Mouse (Mus musculus): ENCODE results near the gene Nek4. TPM values are rescaled to one million over a fixed set of nuclear protein-coding genes. Genes with fewer than 3 reads are reported as not detected.

Gene Nek4
- total RNA-seq, 2 experiments from 2014 or later: 5.6 to 6.4 TPM

DNA sequence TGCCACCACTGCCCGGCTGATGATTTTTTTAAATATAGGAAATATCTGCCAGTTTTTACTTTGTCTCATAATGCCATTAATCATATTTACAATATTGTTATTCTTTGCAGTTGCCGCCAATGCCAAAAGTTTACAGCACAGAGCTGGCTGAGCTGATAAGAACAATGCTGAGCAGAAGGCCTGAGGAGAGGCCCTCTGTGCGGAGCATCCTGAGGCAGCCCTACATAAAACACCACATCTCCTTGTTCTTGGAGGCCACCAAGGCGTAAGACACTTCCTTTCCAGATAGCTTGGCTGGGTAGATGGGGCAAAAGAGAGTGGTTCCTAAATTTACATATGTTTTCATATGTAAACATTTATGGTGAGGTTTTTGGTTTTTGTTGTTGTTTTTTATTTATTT, 7.9 kb downstream of the Nek4 start:
- DNase-seq (ENCODE audit: low spot score in 2 of 2): no peak

DNA sequence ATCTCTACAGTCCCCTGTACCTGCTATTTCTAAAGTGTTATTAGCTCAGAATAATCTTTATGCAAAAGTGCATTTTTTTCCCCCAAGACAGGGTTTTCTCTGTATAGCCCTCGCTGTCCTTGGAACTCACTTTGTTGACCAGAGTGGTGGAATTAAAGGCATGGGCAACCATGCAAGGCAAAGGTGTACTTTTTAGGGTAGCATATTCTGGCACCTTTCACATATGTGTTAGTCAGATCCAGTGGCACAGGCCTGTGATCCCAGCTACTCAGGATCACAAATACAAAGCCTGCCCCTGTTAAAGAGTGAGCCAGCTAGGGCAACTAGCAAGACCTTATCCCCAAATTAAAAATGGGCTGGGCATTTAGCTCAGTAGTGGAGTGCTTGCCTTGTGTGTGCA, 9.2 kb downstream of the Nek4 start:
- DNase-seq (ENCODE audit: low spot score in 2 of 2): no peak

DNA sequence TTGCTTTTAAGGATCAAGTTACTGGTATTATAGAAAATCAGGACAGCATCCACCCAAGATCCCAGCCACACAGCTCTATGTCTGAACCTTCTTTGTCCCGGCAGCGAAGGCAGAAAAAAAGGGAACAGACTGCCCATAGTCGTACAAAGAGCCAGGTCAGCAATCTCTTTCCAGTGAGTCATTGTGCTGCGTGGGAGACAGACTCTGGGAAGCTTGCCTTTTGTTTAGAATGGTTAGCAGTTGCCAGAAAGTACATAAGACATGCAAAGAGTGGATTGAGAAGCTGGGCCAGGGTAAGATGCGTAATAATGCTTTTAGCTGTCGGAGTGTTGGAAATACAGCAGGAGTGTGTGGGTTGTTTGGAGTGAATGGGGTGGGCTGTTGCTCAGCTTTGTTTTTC, 23.0 kb downstream of the Nek4 start:
- DNase-seq (ENCODE audit: low spot score in 2 of 2): peak in 1 of 2 experiments; percentile 14

DNA sequence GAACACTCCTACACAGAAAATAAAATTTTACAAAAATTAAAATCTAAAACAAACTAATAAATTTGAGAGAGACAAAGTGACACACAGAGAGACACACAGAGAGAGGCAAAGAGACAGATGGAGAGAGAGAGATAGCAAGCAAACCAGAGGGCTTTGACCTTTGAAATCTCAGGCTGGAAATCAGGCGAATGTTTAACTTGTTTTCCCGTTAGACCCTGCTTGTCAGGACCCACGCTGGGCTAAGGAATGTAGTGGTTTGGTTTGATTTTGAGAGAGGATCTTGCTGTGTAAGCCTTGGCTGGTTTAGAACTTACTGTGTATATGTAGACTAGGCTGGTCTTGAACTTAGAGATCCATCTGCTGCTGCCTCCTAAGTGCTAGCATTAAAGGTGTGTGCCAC, 25.0 kb downstream of the Nek4 start:
- DNase-seq (ENCODE audit: low spot score in 2 of 2): no peak

DNA sequence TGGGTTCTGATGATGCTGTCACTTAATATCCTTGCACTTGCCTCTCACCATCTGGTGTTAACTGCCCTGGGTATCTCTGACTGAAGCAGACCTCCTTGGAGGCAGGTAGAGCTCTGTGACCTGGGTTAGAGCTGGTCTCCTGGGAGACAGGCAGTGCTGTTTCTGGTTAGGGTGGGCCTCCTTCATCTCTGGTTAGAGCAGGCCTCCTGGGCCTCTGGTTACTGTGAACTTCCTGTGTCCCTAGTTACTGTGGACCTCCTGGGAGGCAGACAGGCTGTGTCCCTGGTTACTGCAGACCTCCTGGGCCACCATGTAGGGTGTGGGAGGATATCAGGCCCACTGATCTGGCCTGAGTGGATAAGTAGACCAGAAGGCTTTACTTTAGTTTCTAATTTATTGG, 45.2 kb downstream of the Nek4 start:
- no peak for DNase-seq (ENCODE audit: low spot score in 2 of 2)

DNA sequence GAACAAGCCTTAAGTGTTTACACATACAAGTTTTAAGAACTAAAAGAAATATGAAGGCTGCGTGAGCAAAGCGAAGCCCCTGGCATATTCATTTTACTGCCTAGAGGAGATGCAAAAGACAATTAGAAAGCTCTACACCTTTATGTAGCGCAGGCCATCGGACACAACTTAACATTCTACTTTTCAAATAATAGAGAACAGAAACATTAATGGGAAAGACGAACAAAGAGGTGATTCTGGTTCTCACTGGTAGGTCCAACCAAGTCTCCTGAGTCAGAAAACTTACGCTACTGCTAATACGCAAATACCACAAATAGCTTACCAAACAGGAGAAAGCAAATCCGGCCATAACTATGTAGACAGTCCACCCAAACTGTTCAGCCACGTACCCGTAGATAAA, 49.2 kb downstream of the Nek4 start:
- DNase-seq (ENCODE audit: low spot score in 2 of 2): no peak

DNA sequence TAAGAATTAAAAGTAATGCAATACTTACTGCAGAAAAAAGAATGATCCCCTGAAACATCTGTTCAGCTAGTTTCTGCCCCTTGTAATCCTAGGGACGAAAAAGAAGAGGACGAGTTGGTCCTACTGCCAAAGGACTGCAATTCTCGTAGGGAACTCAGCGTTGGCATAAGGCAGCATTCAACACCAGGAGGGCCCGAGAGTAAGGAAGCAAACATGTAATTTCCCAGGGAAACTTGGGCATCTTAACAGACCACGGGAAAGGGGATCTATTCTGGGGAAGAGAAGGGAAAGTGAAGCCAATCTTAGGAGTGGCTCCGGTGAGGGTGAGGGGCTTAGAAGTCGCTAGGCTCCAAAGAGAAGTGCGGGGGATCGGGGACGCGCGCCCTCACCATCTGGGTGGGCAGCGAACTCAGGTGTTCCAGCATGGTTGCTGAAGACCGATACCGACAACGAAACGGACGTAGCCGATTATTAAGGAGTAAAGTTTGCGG, 49.7 kb downstream of the Nek4 start:
- DNase-seq (ENCODE audit: low spot score in 2 of 2): no peak

DNA sequence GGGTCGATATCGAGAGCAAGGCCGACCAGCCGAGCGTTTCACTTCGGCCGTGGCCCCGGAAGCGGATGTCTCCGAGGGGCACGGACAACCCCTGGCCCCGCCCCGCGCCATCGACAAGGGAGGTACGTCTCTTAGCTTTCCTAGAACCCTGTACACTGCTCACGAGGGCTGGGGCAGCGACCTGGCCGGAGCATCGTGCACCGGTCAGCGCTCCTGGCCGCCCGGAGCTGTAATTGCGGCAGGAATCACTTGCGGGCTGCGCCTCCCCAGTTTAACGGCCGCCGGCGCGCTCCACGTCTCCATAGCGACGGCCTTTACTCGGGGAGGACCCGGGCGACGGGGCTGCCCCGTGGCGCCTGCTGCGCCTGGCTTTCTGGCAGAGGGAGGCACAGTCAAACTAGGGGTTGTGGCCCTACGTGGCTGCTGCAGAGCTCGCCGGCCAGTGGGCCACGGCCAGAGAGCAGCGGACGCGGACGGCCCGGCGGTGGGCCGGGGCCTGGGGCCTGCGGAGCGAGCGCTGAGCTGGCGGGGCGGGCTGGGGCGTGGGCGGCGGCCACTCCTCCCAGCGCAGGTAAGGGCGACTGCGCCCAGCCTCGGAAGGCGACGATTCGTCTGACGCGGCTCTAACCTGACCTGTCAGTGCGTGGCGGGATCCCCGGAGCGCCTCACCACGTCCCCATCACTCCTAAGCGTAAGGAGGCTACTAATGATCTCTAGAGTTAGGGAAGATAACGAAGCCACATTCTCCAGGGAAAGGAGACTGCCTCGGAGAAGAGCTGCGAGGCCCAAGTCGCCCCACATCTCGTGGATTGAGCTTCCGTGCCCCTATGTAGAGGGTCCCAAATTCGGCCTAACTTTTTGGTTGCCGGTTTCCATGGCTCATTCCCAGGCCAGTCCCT, 50.4 kb downstream of the Nek4 start, which contains the start of the genes Glt8d1 and Spcs1:
Gene Glt8d1 (plus strand): TSS at position 94 of the 899 bp plus-strand sequence.
Gene Spcs1 (minus strand): TSS at position 366 of the 899 bp plus-strand sequence.
- peak; percentile 74 to 89 for DNase-seq (ENCODE audit: low spot score in 2 of 2)

DNA sequence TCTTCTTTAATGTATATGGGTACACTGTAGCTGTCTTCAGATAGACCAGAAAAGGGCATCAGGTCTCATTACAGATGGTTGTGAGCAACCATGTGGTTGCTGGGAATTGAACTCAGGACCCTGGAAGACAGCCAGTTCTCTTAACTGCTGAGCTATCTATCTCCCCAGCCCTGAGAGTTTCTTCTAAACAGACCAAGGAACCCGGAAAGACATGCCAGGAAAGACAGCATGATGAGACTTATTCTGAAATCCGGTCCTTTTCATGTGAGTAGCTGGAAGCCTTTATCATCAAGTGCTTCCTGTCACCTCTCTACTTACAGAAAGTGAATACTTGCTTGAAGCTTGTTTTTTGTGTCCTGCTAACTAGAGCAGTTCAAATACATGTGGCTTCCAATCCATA, 53.4 kb downstream of the Nek4 start:
- no peak for DNase-seq (ENCODE audit: low spot score in 2 of 2)

DNA sequence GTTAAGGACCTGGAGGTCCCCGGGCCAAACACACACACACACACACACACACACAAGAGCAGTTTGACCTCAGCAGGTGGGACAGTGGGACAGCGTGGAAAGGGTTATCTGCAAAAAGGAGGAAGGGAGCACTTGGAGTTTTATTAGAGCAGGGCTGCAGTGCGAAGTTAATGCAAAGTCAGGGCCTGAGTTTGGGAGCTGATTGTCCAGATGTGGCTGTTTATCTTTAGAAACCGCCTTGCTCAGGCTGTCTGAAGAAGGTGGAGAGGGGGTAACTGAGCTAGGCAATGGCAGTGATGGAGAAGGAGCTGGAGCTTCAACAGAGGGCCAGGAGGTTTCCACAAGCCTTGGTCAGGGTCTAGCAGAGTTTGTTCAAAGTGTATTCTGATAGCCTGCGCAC, 55.6 kb downstream of the Nek4 start:
- DNase-seq (ENCODE audit: low spot score in 2 of 2): no peak

DNA sequence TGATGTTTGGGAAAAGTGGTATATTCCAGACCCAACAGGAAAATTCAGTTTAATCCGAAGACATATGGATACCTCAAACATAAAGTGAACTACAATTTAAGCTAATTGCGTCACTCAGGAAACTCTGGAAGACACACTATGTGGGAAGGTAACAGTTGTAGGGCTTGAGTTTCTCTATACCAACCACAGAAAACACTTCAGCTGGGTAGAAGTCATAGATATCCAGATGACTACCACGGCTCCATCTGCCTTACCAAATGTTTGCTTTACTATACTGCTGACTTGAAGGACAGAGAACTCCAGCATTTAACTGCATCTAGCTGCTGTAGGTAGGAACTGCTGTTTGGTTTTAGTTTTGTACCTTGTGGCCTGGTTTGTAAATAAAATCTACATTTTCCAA, 60.4 kb downstream of the Nek4 start:
- DNase-seq (ENCODE audit: low spot score in 2 of 2): no peak

DNA sequence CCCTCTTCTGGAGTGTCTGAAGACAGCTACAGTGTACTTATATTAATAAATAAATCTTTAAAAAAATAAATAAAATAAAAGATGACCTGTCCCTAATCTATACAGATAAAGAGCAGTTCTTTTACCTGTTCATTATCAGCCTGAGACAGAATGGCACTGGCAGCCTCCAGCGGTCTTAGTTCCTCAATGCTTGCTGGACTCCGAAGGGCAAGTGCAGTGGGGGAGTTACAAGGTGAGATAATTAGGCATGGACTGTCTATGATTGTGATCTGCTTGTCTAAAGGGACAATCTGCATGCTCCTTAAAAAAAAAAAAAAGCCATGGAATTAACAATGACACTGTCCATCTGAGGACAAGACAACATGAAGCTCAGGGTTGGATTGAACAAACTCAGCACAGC, 62.8 kb downstream of the Nek4 start:
- DNase-seq (ENCODE audit: low spot score in 2 of 2): no peak

DNA sequence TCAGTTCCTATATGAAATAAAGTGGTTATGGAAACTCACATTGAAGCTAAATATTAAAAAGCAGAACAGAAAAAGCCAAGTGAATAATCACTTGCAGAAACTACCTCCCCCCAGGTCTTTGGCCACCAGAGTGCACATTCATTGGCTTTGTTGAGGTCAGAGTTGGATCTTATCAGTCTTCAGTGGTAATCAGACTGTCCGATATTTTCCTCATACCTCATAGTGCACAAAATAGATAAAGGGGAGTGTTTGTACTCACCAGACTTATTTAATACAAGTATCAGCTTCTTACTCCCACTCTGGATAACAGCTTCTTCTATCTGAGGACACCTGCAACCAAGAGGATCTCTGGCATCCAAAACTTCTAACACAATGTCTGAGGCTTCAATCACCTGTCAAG, 64.9 kb downstream of the Nek4 start:
- DNase-seq (ENCODE audit: low spot score in 2 of 2): no peak

DNA sequence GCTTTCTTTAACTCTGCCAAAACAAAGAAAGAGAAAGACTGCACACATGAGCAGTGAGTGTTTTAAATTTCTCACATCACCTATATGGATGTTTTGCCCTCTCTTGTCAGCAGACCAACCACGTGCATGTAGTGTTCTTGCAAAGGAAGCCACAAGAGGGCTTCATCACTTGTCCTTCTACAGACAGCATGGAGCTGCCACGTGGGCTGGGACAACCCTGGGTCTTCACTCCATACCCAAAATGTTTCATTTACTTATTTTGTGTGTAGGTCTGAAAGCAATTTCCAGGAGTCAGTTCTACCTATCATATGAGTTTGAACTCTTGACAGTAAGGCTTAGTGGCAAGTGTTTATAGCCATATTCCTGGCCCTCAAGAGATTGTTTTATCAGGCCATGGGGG, 66.7 kb downstream of the Nek4 start:
- DNase-seq (ENCODE audit: low spot score in 2 of 2): no peak

DNA sequence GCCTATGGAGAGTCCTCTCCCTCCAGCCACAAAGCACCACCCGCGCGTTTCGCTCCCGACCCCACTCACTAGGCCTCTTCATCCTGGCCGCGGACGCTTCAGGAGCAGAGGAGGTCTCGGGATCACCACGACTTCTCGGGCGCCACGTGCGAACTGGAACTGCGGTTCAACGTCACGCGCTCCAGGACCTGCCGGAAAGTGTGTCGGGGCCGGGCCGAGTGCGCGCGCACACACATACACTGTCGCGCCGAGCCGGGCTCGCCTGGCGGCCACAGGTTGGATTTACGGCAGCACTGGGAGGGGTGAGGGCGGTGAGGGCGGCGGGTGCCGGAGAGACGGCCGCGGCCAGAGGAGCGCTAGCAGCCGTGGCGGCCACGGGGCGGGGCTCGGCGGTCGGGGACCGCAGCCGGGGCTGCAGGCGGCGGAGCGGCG, 67.7 kb downstream of the Nek4 start, which contains the start of the genes Pbrm1 and Gnl3:
Gene Pbrm1 (plus strand): TSS at position 279 of the 432 bp plus-strand sequence.
Gene Gnl3 (minus strand): TSS at position 293 of the 432 bp plus-strand sequence.
- DNase-seq (ENCODE audit: low spot score in 2 of 2): peak; percentile 98

DNA sequence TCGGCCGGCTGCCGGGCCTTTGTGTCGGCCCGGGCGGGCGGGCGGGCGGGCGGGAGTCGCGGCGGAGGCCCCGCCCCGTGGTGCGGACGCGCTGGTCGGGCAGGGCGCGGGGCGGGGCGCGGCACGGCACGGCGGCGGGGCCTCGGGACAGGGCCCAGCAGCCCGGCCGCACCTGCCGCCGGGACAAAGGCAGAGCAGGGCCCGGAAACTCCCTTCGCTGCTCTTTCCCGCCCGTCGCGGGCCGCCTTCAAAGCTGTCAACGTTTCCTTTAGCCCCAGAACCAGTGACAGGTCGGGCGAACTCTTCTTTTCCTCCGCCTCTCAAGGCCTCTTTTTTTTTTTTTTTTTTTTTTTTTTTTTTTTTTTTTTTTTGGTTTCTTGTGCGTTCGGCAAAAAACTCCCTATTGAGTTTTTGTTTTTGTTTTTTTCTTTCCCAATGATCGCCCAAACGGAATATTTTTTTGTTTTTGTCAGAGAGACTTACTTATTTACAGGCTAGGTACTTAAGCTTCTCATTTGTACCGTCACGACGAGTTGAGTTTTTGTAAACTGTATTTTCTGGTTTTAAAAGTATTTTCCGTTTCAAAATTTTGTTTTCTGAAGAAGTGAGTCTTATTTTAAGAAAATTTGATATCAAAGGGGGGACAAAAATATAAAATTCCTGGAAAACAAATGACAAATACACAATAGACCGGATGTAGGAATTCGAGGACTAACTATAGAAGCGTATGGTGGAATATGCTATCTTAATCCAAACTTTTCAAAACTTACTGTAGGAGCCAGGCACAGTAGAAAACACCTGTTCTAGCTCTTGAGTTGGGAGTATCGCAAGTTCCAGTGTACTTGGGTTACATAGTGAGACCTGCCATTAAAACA, 68.4 kb downstream of the Nek4 start:
- peak; percentile 56 to 79 for DNase-seq (ENCODE audit: low spot score in 2 of 2)

DNA sequence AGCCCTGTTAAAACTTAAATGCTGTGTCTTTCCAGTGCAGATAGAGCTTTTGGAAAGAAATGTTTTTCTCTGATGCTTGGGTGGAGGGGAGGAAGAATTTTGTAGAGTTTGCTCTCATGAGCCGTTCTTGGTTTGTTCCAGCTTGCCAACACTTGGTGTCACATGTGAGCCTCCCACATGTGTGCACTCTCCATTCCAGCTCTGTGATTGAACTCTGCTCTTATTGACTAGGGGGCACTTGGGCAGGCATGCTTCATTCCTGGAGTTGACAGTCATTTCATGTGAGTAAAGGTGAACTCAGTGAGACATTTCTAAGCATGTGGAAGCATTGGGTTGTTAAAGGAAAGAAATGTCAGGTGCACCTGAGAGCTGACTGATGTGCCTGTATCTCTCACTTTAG, 71.4 kb downstream of the Nek4 start:
- DNase-seq (ENCODE audit: low spot score in 2 of 2): no peak

DNA sequence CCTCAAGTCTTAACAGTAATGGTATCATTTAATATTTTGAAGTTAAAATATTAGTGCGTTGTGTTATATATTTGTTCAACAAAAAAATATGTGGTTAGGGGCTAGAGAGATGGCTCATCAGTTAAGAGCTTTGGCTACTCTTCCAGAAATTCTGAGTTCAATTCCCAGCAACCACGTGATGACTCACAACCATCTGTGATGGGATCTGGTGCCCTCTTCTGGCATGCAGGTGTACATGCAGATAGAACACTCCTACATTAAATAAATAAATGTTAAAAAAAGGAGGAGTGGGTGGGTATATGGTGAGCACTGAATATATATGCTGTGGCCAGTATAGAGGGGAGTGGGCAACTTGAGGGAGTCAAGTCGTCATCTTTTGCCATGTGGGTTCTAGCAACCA, 74.6 kb downstream of the Nek4 start:
- DNase-seq (ENCODE audit: low spot score in 2 of 2): no peak
